Mouse (Mus musculus): ENCODE data around the gene Fam13a.

The Fam13a gene

DNA sequence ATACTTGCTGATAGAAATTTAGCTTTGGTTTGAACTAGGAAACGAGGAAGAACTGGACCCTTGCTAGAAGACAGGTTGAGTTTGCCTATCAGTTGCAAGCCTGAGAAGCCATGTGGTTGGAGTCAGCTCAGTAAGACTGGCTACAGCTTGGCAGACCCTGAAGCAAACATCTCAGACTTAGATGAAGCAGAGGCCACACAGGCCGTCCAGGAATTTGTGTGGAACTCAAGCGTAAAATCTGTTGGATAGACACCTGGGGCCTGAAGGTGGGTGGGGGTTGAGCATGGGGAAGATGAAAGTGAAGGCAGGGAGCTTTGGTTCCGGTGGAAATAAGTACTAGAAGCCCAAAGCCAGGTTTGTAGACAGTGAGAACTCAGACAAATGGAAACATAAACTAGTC, 25.8 kb downstream of the Fam13a start:
- DNase-seq = peak; percentile 27

DNA sequence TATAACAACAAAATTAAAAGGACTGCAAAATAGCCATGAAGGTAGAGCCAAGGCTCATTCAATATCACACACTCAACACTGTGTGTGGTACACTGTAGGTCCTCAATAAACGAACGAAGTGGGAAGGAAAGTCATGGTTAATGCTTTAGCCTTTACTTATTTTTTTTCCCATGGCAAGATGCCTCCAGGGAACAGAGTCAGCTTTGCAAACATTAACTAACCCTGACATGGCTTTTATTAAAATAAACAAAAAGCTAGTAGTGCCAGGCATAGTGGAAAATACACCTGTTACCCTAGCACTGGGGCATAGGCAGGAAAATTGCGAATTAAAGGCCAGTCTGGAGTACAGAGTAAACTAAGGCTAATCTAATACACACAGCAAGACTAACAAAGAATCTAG, 35.2 kb downstream of the Fam13a start:
- DNase-seq = no peak

DNA sequence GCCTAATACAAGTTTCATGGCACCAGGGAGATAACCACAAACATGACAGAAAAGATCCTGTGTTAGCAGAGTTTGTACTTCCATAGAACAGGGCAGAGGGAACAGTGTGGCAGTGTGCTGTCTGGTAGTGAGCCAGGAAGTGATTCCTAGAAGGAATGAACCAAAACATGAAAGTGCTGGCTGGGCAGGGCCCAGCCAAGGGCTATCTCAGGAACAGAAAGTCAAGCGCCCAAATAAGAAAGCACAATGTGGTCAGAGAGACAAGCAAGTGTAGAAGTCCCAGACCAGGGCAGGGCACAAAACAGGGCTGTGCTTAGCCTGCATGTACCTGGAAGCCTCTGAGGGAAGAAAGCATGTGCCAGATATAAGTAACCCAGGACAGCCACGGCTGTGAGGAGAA, 35.6 kb downstream of the Fam13a start:
- no peak for DNase-seq

DNA sequence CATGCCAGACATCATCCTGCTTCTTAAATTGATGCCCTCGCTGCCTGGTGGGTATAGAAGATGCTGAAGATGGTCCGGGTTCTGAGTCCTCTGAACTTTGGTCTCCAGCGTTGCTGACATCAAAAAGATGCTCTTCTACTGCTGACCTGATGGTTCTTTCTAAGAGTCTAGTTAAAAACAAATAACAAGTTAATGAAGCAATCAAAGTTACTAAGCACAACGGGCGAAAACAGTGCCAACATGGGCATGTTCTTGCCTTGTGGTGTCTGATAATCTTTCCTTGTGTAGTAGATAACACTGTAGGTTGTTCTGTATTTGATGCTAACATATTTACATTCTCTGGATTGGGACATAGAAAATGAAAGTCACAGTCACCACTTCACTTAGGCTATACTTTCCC, 37.2 kb downstream of the Fam13a start:
- DNase-seq = no peak

DNA sequence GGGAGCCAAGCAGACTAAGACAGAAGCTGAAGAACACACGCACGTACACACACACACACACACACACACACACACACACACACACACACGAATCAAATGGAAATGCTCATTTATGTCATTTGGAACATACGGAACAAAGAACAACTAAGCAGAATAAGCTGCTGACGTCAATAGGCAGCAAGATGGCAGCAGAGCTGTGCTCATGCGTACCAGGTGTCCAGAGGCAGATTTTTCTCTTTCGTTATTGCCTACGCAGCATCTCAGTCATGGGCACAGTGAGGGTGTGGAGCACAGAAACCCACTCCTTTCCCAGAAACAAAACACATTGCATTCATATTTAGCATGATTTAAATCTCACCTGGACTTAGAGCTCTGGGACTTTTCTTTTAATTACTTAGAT, 39.2 kb downstream of the Fam13a start:
- DNase-seq = no peak

DNA sequence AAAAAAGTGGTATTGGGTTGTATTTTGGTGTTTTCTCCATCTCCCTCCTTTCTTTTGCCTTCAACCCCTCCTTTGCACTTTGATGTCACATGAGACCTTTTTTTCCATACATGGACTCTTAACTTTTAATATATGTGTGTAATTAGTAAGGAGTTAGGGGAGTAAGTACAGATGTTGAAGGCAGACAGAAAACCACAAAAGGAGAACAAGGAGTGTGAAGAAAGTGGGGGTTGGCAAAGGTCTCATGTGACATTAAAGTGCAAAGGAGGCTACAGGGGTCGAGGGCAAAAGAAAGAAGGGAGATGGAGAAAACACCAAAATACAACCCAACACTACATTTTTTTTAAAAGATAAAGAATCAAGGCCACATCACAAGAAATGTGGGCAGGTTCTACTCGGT, 49.1 kb downstream of the Fam13a start:
- no peak for DNase-seq

GRCm38 (mm10) chr6:58974428-58974827, 49.9 kb downstream of the Fam13a start:
- DNase-seq = no peak

DNA sequence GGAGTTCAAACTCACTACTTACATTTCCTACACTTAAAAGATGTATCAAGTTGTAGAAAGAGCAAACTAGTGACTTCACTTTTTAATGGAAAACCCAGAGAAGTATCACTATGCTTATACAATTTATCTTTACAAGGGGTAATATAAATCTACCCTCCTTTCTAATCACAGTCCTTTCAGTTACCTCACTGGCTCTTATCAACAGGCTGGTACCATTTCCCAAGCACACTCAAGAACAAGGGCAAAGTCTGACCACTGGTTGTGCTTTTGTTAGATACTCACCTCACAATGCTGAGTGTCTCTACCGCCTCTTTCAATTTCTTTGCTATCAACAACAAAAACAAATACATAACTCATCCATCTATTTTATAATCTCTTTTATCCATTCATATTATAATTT, 51.5 kb downstream of the Fam13a start:
- no peak for DNase-seq

DNA sequence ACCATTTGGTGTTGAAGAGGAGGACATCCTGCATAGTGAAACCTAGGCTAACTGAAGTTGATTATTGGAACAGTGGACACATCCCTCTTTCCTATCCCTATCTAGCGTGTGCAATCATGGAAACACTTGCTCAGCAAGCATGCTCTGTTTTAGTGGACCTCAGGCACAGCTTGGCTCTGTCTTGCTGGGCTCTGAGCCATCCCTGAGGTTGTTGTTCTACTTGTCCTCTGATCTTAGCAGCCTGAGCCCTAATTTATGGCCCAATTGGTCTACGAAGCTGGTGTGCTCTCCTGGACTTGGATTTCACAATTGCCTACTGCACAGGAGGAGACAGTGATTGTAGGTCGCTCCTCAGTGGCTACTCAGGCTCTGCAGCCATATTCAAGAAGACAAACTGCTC, 56.1 kb downstream of the Fam13a start:
- peak; percentile 23 for DNase-seq

DNA sequence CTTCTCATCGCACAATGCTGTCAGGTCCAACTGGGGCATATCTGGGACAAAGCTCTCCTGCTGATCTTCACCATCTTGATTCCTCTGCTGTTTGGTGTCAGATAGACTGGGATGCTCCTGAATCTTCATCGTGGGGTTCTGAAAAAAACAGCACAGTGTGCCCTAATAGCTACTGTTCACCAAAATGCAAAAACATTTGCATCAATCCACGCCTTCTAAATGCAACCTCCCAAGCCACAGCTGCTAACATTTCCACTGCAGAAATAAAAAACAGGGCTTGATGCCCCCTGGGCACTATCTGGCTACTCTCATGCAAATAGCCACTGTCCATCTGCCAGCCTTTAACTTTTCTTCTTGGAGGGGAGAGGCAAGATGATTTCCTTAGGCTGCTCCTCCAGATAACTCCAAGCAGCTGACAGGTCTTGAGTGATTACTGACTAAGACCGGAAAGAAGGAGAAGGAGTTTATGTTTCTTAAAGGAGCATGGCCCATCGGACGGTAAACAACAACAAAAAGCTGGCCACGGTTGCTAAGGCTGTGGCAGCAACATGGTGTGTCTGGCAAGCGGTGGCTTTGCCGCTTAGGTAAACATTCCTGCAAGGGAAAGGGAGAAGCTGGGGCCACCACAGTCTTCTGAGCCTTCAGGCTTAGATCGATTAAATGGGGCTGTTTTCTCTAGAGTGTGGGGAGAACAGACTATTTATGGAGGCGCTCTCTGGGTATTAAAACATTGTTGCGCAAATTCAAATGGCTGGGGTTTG, 59.1 kb downstream of the Fam13a start:
- no peak for DNase-seq

GRCm38 (mm10) chr6:58964565-58964964, 59.8 kb downstream of the Fam13a start:
- no peak for DNase-seq

DNA sequence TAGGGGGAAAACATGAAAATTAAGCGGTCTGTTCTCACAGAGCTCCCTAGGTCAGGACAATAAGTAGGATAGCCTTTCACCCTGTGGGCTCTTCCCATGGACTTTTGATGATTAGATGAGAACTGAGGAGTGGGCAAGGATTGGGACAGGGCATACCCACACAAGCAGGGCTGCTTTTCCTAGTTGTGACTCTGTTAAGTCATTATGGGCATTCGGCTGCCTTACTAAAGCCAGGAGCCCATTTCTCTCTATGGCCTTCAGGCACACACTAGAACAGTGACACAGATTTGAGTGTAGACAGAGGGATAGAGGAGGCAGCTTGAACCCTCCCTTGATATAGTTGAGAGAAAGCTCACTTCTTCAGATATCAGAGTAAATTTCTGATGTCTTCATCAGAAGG, 60.3 kb downstream of the Fam13a start:
- no peak for DNase-seq

- DNase-seq = no peak
These were observed 61.7 kb downstream of the Fam13a start for GRCm38 (mm10) chr6:58962691-58963090.

GRCm38 (mm10) chr6:58960523-58960922, 63.8 kb downstream of the Fam13a start:
- no peak for DNase-seq

DNA sequence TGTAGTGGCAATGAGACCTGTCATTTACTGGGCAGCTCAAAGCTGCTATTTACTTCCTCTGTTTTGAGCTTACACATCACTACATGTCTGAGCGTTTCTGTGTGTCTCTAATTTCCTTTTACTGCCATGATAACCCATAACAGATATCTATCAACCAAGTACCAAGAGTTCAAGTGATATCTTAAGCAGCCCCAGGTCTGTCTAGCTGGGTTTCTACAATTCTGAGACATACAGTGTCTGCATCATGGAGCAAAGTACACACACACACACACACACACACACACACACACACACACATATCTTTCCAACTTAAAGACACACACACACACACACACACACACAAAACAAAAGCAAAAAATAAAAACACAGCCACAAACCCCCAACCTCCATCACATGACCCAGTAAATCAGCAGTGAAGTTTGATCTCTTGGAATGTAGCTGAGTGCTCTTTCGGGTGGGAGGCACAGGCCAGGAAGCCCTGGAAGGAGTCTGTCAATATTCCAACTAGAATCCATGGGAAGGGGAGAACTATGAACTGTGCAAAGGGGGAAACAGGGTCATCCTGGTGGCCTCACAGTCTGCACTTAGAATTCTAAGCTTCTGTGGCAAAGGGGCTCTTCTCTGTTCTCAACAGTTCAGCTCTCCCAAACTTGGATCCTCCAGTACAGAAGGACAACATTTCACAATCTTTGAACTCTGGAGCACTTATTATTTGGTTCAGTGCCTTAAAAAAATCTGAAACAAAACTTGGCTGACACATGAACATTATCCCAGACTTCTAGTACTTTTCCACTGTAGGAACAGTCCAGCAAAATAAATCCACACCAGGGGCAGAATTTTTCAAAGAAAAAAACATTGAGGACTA, 73.0 kb downstream of the Fam13a start:
- DNase-seq = peak; percentile 37

DNA sequence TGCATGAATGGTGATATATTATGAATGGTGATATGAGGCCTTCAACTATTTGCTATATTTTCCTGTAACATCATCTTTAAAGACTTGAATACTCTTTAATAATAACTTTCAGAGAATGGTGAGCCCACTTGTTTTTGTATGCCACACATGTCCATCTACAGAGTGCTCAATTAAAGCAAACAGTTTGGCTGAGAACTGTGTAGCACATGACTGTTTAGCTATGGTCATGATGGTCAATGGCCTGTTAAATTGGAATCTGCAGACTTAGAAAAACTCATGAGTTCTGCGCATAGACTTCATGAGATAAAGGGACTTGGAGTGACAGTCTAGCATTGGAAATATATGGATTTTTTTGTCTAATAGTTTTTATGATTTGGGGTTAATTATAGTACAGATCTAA, 73.9 kb downstream of the Fam13a start:
- DNase-seq = no peak

GRCm38 (mm10) chr6:58946840-58947239, 77.5 kb downstream of the Fam13a start:
- no peak for DNase-seq

GRCm38 (mm10) chr6:58946246-58946645, 78.1 kb downstream of the Fam13a start:
- no peak for DNase-seq

GRCm38 (mm10) chr6:58943958-58944357, 80.4 kb downstream of the Fam13a start:
- DNase-seq = no peak

DNA sequence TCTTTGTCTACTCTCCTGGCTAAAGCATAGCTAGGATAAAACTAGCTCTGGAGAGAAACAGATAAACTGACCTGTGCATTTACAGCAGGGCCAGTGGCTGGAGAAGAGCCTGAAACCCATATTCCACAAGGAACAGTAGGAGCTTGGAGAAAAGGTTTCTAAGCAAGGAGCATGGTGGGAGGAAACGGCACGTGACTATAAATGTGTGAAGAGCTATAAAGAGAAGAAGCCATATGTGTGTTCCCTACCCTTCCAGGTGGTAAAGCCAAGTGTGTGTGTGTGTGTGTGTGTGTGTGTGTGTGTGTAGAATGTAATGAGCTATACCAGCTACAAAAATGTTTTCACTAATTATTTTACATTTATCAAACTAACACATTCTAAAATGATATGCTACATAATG, 82.1 kb downstream of the Fam13a start:
- DNase-seq = no peak

GRCm38 (mm10) chr6:58937726-58938125, 86.6 kb downstream of the Fam13a start:
- DNase-seq = no peak

DNA sequence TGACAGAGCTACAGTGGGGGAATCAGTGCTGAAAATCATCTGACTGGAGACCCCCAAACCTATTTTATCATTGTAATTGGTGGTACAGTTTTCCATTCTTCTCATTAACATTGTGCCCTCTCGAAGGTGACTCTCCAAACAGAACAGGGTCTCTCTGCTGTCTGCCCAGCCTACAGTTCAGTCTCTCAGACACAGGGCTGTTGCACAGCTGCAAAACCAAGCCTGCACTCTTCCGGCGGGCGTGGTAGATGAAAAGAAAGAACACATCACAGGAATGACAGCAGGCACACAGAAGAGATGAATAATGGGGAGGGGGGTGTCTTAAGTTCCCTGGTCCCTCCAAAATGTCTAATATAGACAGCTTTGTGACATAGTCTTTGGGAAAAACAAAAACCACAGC, 90.2 kb downstream of the Fam13a start:
- DNase-seq = no peak

DNA sequence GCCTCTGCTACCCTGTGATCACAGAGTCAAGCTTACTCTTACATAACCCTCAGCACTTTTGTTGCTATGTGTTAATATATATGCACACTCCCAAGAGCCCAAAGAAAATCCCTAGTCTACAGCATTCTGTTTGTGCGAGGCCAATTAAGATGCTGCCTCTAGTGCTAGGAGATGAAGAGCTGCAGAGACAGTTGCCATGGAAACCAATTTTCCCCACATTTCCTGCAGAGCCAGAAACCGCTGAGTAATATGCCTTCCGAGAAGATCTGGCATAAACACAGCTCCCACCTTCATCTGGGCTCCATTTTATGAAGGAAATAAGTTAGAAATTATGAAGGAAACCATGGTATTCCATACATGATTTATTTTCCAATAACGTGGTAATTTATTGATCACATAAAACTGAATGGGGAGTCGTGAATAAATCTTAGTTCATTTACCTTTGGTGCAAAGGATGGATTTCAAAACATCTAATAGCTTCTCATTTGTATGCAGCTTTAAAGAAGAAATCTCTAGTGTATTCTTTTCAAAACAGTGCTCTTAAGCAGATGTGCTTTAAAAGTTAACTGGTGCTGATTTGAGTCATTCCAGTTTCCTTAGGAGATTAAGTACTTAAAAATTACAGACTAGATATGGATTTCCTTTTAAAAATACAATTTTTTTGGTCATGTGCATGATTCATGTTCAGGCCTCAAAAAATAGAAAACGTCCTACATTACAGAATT, 91.0 kb downstream of the Fam13a start:
- DNase-seq = no peak

Measured in kidney, postnatal 10 days (tissue).